Mouse (Mus musculus) cerebellum, adult 18-20 months (tissue): ENCODE results near the gene Fam131b.

Experiments used
- DNase-seq, 2 experiments: peaks; one replicate each; pipeline ENCODE4 v3.0.0; 2021

Gene Fam131b

DNA sequence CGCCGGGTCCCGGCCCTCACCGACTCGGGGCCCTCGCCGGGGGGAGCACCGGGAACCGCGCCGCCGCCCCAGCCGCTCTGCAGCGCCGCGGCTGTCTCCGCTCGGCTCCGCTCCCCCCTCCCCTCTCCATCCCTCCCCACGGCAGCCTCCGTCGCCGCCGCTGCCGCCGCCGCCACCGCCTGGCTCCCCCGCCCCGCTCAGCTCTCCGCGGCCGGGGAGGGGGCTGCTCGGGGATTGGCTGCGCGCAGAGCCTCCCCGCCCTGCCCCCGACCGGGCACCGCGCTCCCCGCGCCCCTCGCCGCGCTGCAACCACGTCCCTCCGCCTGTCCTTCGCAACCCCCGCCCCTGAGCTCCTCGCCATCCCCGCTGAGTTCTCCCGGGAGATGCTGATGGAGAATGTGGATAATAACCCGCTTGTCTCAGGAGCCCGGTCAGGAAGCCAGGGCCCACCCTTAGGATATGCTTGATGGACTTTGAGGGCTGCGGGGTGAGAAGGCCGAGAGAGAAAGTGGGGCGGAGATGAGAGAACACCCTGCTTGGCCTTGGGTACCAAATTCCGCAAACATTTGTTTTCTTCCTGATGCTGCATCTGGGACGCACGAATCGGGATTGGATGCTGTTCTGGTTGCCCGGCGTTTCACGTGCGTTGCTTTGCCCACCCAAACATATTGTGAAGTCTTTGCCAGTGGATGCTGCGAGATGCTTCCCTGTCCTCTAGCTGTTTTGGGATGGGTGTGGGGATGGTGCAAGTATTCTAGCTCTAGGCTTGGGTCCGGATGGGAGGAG lies at the start of gene Fam131b:
Gene Fam131b, minus strand, starts transcription at position 162 of the 786 bp plus-strand sequence.
- DNase-seq: peak; percentile 85 to 89

DNA sequence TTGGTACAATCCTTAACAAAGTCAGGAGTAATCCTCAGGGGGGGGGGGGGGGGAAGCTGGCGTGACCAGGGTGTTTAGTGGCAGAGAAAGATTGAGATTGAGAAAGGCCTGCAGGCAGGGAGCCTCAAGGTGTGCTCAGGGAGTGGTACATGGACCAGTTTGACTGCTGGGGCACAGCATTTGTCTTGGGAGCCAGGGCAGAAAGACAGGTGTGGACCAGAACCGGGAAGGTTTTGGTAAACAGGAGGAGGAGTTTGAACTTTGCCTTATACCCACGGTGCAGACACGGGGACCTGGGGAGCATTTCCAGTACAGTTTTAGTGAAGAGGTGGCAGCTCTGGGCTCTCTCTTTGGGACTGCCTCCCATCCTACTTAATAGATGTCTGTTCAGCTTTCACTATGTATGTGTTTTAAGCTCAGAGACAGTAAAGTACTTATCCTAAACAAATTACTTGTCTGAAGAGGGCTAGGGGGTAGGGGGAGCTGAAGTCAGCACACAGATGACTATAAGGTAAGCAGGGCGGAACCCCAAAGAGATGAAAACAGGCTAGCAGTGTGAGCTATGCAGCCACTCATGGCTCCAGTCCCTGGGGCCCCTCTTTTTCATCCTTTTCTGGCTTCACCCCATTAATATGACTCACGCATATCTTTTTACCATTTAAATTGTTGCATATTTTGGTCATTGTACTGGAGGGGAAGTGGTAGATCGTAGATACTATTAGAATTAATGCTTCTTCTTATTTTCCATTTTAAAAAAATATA lies 49.4 kb upstream of the Fam131b start:
- no peak for DNase-seq

DNA sequence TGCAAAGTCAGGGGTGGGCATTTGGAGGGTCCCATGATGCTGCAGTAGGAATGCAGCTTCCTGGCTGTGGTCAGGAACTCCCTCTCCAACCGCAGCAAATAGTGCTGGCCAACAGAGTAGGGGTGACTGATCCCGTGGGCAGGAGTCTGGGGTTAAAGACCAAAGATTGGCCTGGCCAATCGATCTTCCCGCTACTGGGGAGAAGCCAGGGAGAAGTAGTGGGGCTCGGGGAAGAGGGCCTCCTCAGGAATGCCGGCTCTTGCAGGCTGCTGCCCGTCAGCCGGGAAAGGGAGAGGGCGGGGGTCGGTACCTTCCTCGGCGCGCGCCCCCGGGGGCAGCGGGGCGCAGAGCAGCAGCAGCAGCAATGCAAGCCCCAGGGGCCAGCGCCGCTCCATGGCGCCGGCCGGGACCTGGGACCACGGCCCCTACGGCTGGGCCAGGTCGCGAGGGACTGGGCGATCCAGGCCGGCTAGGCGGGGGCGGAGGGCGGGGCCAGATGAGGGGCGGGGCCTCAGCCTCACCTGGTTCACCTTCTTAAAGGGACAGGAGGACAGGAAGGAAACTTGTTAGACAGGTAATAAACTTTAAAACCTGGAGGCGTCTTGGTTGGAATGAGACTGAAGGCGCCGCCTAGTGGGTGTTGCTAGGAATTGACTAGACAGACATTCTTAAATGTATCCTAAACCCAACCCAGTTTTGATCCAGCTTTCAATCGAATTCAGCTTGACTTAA lies 48.5 kb upstream of the Fam131b start, which contains the start of gene Epha1:
Gene Epha1, minus strand, starts transcription at position 453 of the 732 bp plus-strand sequence.
- DNase-seq: peak; percentile 73 to 76

DNA sequence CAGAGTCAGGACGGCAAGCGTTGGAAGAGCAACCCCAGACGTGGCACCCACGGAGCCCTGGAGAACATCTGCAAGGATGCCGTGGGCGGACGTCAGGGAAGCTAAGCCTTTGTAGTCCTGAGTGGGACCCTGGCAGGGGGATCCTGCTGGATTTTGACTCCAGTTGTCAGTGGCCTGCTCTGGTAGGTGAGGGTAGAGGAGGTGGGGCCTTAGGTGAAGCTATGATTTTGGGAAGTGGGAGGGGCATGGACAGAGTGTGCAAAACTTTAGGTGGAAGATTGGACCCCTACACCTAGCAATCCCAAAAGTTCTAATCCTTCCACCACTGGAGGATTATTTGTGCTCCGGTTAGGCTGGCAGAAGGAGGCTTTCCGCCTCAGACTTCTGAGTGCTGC lies 48.0 kb upstream of the Fam131b start:
- DNase-seq: no peak

DNA sequence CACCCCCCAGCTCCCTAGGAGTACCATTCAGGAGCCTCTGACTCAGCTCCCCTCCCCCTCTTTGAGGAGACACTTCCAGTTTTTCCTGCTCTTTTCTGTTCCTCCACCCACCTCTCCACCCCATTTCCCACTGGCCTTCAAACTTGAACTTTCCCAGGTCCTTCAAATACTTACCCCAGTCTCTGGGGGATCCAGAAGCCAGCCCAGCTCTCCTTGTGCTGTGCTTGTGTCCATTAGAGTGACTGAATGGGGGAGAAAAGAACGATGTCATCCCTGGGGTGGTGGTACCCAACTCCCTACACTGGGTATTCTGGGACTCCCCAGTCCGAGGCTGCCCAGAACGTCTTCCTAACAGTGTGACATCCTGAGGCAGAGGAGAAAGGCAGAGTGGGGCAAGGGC lies 47.6 kb upstream of the Fam131b start:
- DNase-seq: no peak

DNA sequence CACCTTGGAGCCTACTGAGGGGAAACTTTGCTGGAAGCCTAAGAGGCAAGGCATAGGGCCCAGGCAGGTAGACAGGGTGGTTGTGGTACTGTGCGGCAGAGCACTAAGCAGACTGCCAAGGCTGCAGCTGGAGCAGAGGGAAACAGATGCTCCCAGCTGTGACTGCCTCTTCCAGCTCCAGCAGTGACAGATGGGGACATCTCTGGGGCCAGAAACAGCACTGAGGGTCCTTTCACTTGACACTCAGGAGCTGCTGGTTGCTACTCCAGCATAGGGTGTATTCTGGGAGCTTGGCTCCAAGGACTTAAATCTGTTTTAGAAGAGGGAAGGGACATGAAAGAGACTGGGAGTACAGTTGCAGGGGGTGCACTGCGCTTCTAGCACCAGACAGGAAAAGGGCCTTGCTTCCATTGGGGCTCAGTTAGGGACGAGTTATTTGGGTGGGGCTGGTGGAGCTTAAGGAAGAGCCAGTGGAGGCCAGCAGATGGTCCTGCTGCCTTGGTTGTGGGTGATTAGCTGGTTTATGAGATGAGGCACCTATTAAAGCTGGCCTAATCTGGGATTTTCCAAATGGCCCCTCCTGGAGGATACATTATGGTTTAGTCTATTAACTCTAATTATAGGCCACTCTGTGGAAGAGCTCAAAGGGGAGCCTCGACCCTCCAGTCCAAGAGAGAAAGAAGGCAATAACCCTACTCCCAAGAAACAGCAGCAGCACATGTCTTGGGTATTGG lies 46.4 kb upstream of the Fam131b start:
- DNase-seq: no peak

DNA sequence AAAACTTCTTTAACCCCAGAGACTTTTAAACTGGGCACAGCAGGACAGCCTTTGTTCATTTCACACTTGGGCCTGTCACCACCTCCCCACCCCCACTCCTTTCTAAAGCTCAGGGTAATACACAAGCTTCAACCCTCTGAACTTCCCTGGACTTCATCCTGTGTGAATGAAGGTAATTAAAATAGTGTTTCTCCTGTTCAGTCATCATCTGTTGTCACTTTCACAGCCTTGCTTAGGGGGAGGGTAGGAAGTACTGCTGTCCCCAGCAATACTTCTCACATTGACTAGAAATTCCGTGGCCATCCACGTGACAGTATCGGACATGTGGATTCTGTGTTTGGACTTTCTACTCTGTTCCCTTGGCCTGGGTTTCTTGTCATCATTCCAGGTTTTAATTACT lies 45.4 kb upstream of the Fam131b start:
- no peak for DNase-seq

GRCm38 (mm10) chr6:42365215-42365614 lies 40.8 kb upstream of the Fam131b start:
- DNase-seq: no peak

- DNase-seq: no peak
These were observed 40.2 kb upstream of the Fam131b start for GRCm38 (mm10) chr6:42364607-42365006.

- DNase-seq: no peak
These were observed 39.6 kb upstream of the Fam131b start for GRCm38 (mm10) chr6:42364066-42364465.

- peak; percentile 35 to 41 for DNase-seq
These were observed 38.5 kb upstream of the Fam131b start for GRCm38 (mm10) chr6:42362974-42363373.

- peak in 1 of 2 experiments; percentile 15 for DNase-seq
These were observed 38.1 kb upstream of the Fam131b start for GRCm38 (mm10) chr6:42362497-42362896.

- DNase-seq: peak in 1 of 2 experiments; percentile 13
These were observed 37.6 kb upstream of the Fam131b start for GRCm38 (mm10) chr6:42362074-42362473.

DNA sequence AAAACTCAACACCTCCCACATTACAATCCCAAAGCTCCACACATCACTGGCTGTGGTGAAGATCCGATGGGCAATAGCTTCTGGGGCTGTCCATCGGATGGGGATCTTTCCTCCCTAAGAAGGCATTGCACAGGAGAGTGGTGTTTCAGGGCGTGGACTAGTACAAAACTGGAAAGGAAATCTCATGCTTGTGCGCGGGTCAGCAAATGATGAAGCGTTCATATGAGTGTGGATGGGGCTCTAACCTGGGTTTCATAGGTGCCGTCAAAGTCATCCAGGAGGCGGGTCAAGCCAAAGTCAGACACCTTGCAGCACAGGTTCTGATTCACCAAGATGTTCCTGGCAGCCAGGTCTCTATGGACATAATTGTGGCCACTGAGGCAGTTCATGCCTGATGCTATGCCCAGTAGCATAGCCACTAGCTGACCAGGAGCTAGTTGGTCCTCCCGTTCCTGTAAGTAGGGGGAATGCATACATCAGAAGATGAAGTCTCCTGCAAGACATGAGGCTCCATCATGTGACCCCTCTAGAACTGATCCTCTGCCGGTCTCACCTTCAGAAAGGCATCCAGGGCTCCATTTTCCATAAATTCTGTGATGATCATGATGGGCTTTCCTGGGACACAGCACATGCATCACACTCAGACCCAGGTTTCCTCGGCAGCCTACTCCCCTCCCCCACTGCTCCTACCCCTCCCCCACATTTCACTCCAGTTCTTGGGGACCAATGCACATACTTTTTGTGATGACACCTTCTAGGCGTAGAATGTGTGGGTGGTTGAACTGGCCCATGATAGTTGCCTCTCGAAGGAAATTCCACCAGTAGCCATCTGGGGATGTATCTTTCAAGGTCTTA lies 36.8 kb upstream of the Fam131b start:
- no peak for DNase-seq

GRCm38 (mm10) chr6:42360231-42360840 lies 35.9 kb upstream of the Fam131b start:
- DNase-seq: no peak

GRCm38 (mm10) chr6:42359364-42360147 lies 35.1 kb upstream of the Fam131b start:
- no peak for DNase-seq

DNA sequence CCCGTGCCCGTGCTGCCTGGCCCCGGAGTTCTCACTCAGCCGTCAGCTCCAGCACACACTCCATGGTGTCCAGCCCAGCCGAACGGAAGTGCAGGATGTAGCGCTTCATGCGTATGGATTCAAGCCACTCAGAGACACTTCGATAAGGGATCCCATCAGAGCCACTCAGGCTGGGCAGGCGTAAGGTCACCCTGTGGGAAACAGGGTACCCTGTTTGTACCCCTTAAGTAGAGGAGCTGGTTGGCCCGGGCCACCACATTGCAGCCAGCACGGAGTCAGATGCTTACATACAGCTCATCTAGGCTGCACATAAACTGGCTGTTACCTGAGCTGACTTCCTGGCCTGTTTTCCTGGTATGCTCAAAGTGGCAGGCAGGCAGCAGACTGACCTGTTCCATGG lies 34.5 kb upstream of the Fam131b start:
- DNase-seq: no peak

DNA sequence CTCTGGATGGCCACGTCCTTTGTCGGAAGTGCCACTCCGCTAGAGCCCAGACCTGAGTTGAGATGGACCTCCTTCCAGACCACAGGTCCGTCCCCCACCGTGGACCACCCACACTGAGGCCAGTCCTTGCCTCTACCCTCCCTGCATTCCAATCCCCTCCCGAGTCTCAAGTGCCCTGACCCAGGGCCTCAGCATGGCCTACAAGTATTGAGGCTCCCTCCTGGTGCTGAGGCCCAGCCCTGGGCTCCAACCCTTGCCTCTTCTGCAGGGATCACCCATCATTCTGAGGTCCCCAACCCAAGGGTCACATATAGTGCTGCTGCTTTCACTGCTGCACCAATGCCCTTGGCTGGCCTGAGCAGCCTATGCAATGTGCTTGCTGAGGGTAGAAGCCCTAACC lies 33.5 kb upstream of the Fam131b start:
- DNase-seq: no peak

DNA sequence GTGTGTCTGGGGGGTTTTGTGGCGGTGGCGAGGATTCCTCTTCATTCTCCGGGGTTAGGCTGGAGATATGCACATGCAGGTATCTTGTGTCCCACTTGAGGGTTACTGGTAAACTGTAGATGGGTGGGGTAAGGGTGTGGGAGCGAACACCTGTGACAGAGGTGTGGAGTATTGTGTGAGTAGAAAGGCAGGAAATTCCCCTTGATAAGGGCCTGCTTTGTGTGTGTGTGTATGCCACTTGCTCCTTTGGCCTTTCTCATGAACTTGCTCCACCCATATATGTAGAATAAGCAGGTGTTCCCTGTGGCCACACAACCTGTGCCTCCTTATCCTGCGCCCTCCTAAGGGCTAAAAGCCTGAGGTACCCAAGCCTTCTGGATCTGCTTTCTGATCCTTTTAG lies 32.5 kb upstream of the Fam131b start:
- no peak for DNase-seq
